Mouse (Mus musculus) left cerebral cortex, adult 9 months (tissue): Measurements from ENCODE around the gene Aars2.

Experiments used
- DNase-seq, 2 experiments: peaks; one replicate each; pipeline ENCODE4 v3.0.0; 2022; ENCODE audit warnings: low spot score in 2 of 2

Gene Aars2

GRCm38 (mm10) chr17:45500981-45501380, 5.7 kb upstream of the Aars2 start:
- no peak for DNase-seq

- DNase-seq: no peak
Observed at GRCm38 (mm10) chr17:45502324-45502723, 4.3 kb upstream of the Aars2 start.

- DNase-seq: no peak
Observed at GRCm38 (mm10) chr17:45503301-45503973, 3.2 kb upstream of the Aars2 start.

- no peak for DNase-seq
Observed at GRCm38 (mm10) chr17:45505941-45506465, 638 bp upstream of the Aars2 start.

GRCm38 (mm10) chr17:45510871-45511270, 4.2 kb downstream of the Aars2 start:
- no peak for DNase-seq

GRCm38 (mm10) chr17:45511757-45512156, 5.1 kb downstream of the Aars2 start:
- no peak for DNase-seq

- DNase-seq: no peak
Observed at GRCm38 (mm10) chr17:45515204-45515726, 8.6 kb downstream of the Aars2 start.

- DNase-seq: no peak
Observed at GRCm38 (mm10) chr17:45515806-45516205, 9.2 kb downstream of the Aars2 start.

- DNase-seq: peak; percentile 51 to 92
Observed at GRCm38 (mm10) chr17:45516488-45516887, 9.8 kb downstream of the Aars2 start.

GRCm38 (mm10) chr17:45517135-45517534, 10.5 kb downstream of the Aars2 start:
- DNase-seq: no peak

GRCm38 (mm10) chr17:45517549-45518215, 11.0 kb downstream of the Aars2 start:
- no peak for DNase-seq

GRCm38 (mm10) chr17:45518766-45519475, 12.3 kb downstream of the Aars2 start:
- no peak for DNase-seq

- DNase-seq: no peak
Observed at GRCm38 (mm10) chr17:45520136-45520535, 13.5 kb downstream of the Aars2 start.

- DNase-seq: no peak
Observed at GRCm38 (mm10) chr17:45523263-45523662, 16.6 kb downstream of the Aars2 start, which contains the start of gene Tcte1. TSS of gene Tcte1 (plus strand) at chr17:45523434.

- DNase-seq: no peak
Observed at GRCm38 (mm10) chr17:45524961-45525360, 18.3 kb downstream of the Aars2 start.

GRCm38 (mm10) chr17:45526571-45526970, 19.9 kb downstream of the Aars2 start:
- no peak for DNase-seq

GRCm38 (mm10) chr17:45530346-45530782, 23.7 kb downstream of the Aars2 start:
- peak in 1 of 2 experiments; percentile 89 for DNase-seq

- DNase-seq: no peak
Observed at GRCm38 (mm10) chr17:45532896-45533295, 26.3 kb downstream of the Aars2 start.

- DNase-seq: no peak
Observed at GRCm38 (mm10) chr17:45536264-45536663, 29.6 kb downstream of the Aars2 start.

- DNase-seq: no peak
Observed at GRCm38 (mm10) chr17:45538394-45538793, 31.8 kb downstream of the Aars2 start.

- no peak for DNase-seq
Observed at GRCm38 (mm10) chr17:45539664-45540063, 33.0 kb downstream of the Aars2 start.

GRCm38 (mm10) chr17:45542129-45542528, 35.5 kb downstream of the Aars2 start:
- DNase-seq: no peak
